26 mouse cellular contexts compared by ENCODE assay signal in genomic region chr16:17151874-17152273, GRCm38 (mm10). TPM values are rescaled to one million over a fixed set of nuclear protein-coding genes. Genes with fewer than 3 reads are reported as not detected.
DNase-seq lines count a peak whose midpoint lies in the region; ATAC-seq and TF ChIP-seq lines count a peak whose summit lies in the region.
"Had no signal": no experiment of that assay in that cellular context is flagged by ENCODE, and none has a peak within 500 bp of the region (broad histone marks: within the 10 kb centered on the region; RNA-seq: fewer than 3 reads in every experiment).

No protein-coding gene starts in this region.

- H3K27me3 ChIP-seq in megakaryocyte, embryonic 14.5 days (replicated peaks) = no peaks in the 10 kb centered on the region
- no peaks in the 10 kb centered on the region for H3K27me3 ChIP-seq in intestine, postnatal 0 days (replicated peaks; ENCODE audit: control insufficient read depth, insufficient read depth, low read length)
- H3K27me3 ChIP-seq: CH12.LX; heart, embryonic 13.5 days had no signal

- no peaks in the 10 kb centered on the region for H3K9me3 ChIP-seq in megakaryocyte, embryonic 14.5 days
- no peaks in the 10 kb centered on the region for H3K9me3 ChIP-seq in intestine, postnatal 0 days (ENCODE audit: control insufficient read depth)
- H3K9me3 ChIP-seq: forebrain, embryonic 10.5 days; forebrain, embryonic 15.5 days; G1E; heart, embryonic 10.5 days; heart, embryonic 13.5 days; hindbrain, embryonic 12.5 days had no signal

- peaks cover 67% of the 10 kb centered on the region for H3K36me3 ChIP-seq in megakaryocyte, embryonic 14.5 days (replicated peaks; ENCODE audit: low read length)
- H3K36me3 ChIP-seq in intestine, postnatal 0 days (ENCODE audit: control insufficient read depth, insufficient read depth) = peaks cover 40% of the 10 kb centered on the region

- no peak overlapping the region for H3K4me2 ChIP-seq in intestine, postnatal 0 days (replicated peaks; ENCODE audit: low read depth)
- H3K4me2 ChIP-seq: forebrain, embryonic 15.5 days; heart, embryonic 13.5 days; hindbrain, embryonic 12.5 days had no signal

- DNase-seq in heart, adult 11 months = peak; percentile 79
- no peak for DNase-seq in heart, postnatal 10 days
- no peak for DNase-seq in cerebellum, adult 8-10 months
- DNase-seq in lung, postnatal 36 days = no peak
- DNase-seq: adrenal gland, adult 2 months; adrenal gland, postnatal 14 days; B cell, adult 2 months; cerebellum, adult 11-12 months; cerebellum, adult 9-10 months; cerebellum, postnatal 14 days; gastrocnemius, postnatal 25 days; heart, adult 2 months had no signal

- peaks cover 72% of the 10 kb centered on the region for H3K4me1 ChIP-seq in megakaryocyte, embryonic 14.5 days
- H3K4me1 ChIP-seq in intestine, postnatal 0 days (replicated peaks; ENCODE audit: control insufficient read depth, insufficient read depth, low read length) = peaks cover 22% of the 10 kb centered on the region

- H3K4me3 ChIP-seq in megakaryocyte, embryonic 14.5 days (replicated peaks) = peak overlapping the region; percentile 46
- no peak overlapping the region for H3K4me3 ChIP-seq in intestine, postnatal 0 days (ENCODE audit: low read depth, low read length)
- H3K4me3 ChIP-seq: forebrain, embryonic 10.5 days; forebrain, embryonic 15.5 days; heart, adult 2 months; heart, embryonic 10.5 days; heart, embryonic 13.5 days; hindbrain, embryonic 12.5 days had no signal

- peak overlapping the region; percentile 92 for H3K27ac ChIP-seq in intestine, postnatal 0 days (ENCODE audit: low read depth, low read length)
- H3K27ac ChIP-seq: forebrain, embryonic 10.5 days; forebrain, embryonic 15.5 days; heart, adult 2 months; heart, embryonic 10.5 days; heart, embryonic 13.5 days; hindbrain, embryonic 12.5 days; hindbrain, postnatal 0 days had no signal

- WGBS in intestine, postnatal 0 days = 98% methylated on average over 4 of the region's 4 CpGs

- H3K9ac ChIP-seq in intestine, postnatal 0 days (ENCODE audit: low read depth, low read length) = 0 out of 2 replicates have a peak overlapping the region, but pooled peaks have one; percentile 27
- H3K9ac ChIP-seq: forebrain, embryonic 15.5 days; heart, embryonic 13.5 days; hindbrain, embryonic 12.5 days had no signal

- TF ChIP-seq CTCF in intestine, postnatal 0 days (IDR thresholded peaks at IDR 0.05; ENCODE audit: low read depth) = no peak

- ATAC-seq in megakaryocyte, adult 5-6 weeks (ENCODE audit: poor library complexity, severe bottlenecking) = no peak
- no peak for ATAC-seq in intestine, postnatal 0 days
- ATAC-seq: forebrain, embryonic 15.5 days; hindbrain, postnatal 0 days; inflammation-experienced regulatory T-cells, adult 6 months had no signal

- intact Hi-C loops in heart, postnatal 10 days (cut with DNase I) = no loop called here

RNA-seq across cellular contexts. Expression of gene Ccdc116, which starts 4.8 kb away (rescaled TPM):
- total RNA-seq in heart, postnatal 10 days (2021) = under 1 TPM; 0.10 to 0.17 TPM
- 2.3 and 4.8 TPM in 2 replicates for polyA plus RNA-seq in megakaryocyte, embryonic 14.5 days (2012; ENCODE audit: insufficient read depth, low replicate concordance)
- 0.13 and 1.5 TPM in 2 replicates for total RNA-seq in megakaryocyte, adult 5-6 weeks (2015)
- total RNA-seq in megakaryocyte, adult 5-6 weeks (2017) = 0.26 and 0.53 TPM in 2 replicates
- polyA plus RNA-seq in intestine, postnatal 0 days (2015; fragmentation: Nextera tagmentation; extraction: Ambion mirVana) = 1.7 and 2.0 TPM in 2 replicates
- total RNA-seq: adrenal gland, postnatal 14 days had no signal

RNA-seq across cellular contexts. Expression of gene Ydjc, which starts 7.5 kb away (rescaled TPM):
- 1 to 10 TPM; 1.6 to 2.2 TPM for total RNA-seq in heart, postnatal 10 days (2021)
- polyA plus RNA-seq in megakaryocyte, embryonic 14.5 days (2012; ENCODE audit: insufficient read depth, low replicate concordance) = 40.2 and 205 TPM in 2 replicates
- total RNA-seq in megakaryocyte, adult 5-6 weeks (2015) = 2.8 and 5.2 TPM in 2 replicates
- 2.4 and 7.0 TPM in 2 replicates for total RNA-seq in megakaryocyte, adult 5-6 weeks (2017)
- 24.6 and 28.8 TPM in 2 replicates for polyA plus RNA-seq in intestine, postnatal 0 days (2015; fragmentation: Nextera tagmentation; extraction: Ambion mirVana)

RNA-seq across cellular contexts. Expression of gene Sdf2l1, which starts 19.7 kb away (rescaled TPM):
- total RNA-seq in heart, postnatal 10 days (2021) = 1 to 10 TPM; 3.4 to 7.1 TPM
- polyA plus RNA-seq in megakaryocyte, embryonic 14.5 days (2012; ENCODE audit: insufficient read depth, low replicate concordance) = 250 and 345 TPM in 2 replicates
- total RNA-seq in megakaryocyte, adult 5-6 weeks (2015) = 76.6 and 79.4 TPM in 2 replicates
- total RNA-seq in megakaryocyte, adult 5-6 weeks (2017) = 75.8 and 87.0 TPM in 2 replicates
- polyA plus RNA-seq in intestine, postnatal 0 days (2015; fragmentation: Nextera tagmentation; extraction: Ambion mirVana) = 67.9 and 70.3 TPM in 2 replicates

RNA-seq across cellular contexts. Expression of gene 2610318N02Rik, which starts 26.9 kb away (rescaled TPM):
- total RNA-seq in heart, postnatal 10 days (2021) = 1 to 10 TPM in 1 of 2 experiments, under 1 TPM in 1; 0.45 to 2.1 TPM
- 7.5 and 24.0 TPM in 2 replicates for polyA plus RNA-seq in megakaryocyte, embryonic 14.5 days (2012; ENCODE audit: insufficient read depth, low replicate concordance)
- total RNA-seq in megakaryocyte, adult 5-6 weeks (2015) = 6.3 and 6.5 TPM in 2 replicates
- 3.5 and 5.4 TPM in 2 replicates for total RNA-seq in megakaryocyte, adult 5-6 weeks (2017)
- 7.1 and 7.9 TPM in 2 replicates for polyA plus RNA-seq in intestine, postnatal 0 days (2015; fragmentation: Nextera tagmentation; extraction: Ambion mirVana)
- total RNA-seq: gastrocnemius, adult 8-10 months; gastrocnemius, postnatal 25 days; heart, adult 2 months; heart, postnatal 25 days had no signal

RNA-seq across cellular contexts. Expression of gene Ppil2, which starts 40.8 kb away (rescaled TPM):
- 10 to 100 TPM; 48.9 TPM for total RNA-seq in heart, postnatal 10 days (2021)
- 65.8 and 76.6 TPM in 2 replicates for polyA plus RNA-seq in megakaryocyte, embryonic 14.5 days (2012; ENCODE audit: insufficient read depth, low replicate concordance)
- total RNA-seq in megakaryocyte, adult 5-6 weeks (2015) = 64.8 and 83.6 TPM in 2 replicates
- total RNA-seq in megakaryocyte, adult 5-6 weeks (2017) = 104 and 111 TPM in 2 replicates
- 71.9 and 78.7 TPM in 2 replicates for polyA plus RNA-seq in intestine, postnatal 0 days (2015; fragmentation: Nextera tagmentation; extraction: Ambion mirVana)

Comparison
In these comparisons a context has a peak if more than half of its experiments do, and no peak if none do; other contexts are left out.
1. RNA of gene Sdf2l1, which starts 19.7 kb away (total RNA-seq): 75.8 to 87.0 TPM in megakaryocyte, adult 5-6 weeks; 3.4 to 7.1 TPM in heart, postnatal 10 days; every median in the first group is over 4 times any median in the second.